Mouse (Mus musculus) kidney, adult 8-10 months (tissue): Measurements from ENCODE around the gene Adamts18.

ENCODE experiments used
- DNase-seq, 2 experiments: peaks; one replicate each; pipeline ENCODE4 v3.0.0; 2022

Gene Adamts18

DNA sequence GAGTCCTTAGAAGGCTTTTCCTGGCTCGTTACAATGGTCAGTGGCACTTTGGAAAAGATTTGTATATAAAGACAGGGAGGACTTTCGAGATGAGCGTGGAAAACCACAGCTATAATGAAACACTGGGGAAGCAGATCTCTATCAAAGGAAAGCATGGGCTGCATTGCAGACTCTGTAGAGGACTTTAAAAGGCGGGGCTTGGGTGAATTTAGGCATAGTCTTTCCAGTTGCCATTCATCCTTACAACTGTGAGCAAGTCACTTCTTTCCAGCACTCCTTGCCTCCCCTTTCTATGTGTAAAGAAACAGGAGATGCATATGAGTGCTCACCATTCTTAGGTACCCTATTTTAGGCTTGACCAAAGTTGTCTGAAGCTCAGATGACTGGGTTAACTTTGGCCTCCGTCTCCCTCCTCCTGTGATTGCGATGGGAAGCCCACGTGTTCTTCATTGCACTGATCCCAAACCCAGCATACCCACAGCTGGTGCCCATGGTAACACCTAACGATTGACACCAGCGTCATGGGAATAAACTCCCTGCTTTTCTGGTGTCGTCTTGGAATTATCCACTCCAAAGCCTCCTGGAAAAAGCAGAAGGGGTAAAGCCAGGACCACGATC, 191.7 kb downstream of the Adamts18 start:
- DNase-seq, result no peak

GRCm38 (mm10) chr8:113656154-113656553, 192.4 kb downstream of the Adamts18 start:
- no peak for DNase-seq

- DNase-seq, result no peak
These were observed 195.4 kb downstream of the Adamts18 start for GRCm38 (mm10) chr8:113653151-113653550.

GRCm38 (mm10) chr8:113652450-113652849, 196.1 kb downstream of the Adamts18 start:
- no peak for DNase-seq
